Mouse (Mus musculus) right cerebral cortex, postnatal 25 days (tissue): ENCODE results near the gene Gm45521.

Experiments
- DNase-seq: peaks from one replicate; pipeline ENCODE4 v3.0.0; 2022

Gm45521 gene

GRCm38 (mm10) chr14:7954071-7954471 is 3.0 kb upstream of the Gm45521 start:
- DNase-seq: no peak

GRCm38 (mm10) chr14:7956427-7956826 is 661 bp upstream of the Gm45521 start:
- no peak for DNase-seq

- peak; percentile 40 for DNase-seq
Observed at GRCm38 (mm10) chr14:7960616-7961015, 3.5 kb downstream of the Gm45521 start.

GRCm38 (mm10) chr14:7961714-7962113 is 4.6 kb downstream of the Gm45521 start:
- DNase-seq: no peak

GRCm38 (mm10) chr14:7962626-7963025 is 5.5 kb downstream of the Gm45521 start:
- DNase-seq: no peak

DNA sequence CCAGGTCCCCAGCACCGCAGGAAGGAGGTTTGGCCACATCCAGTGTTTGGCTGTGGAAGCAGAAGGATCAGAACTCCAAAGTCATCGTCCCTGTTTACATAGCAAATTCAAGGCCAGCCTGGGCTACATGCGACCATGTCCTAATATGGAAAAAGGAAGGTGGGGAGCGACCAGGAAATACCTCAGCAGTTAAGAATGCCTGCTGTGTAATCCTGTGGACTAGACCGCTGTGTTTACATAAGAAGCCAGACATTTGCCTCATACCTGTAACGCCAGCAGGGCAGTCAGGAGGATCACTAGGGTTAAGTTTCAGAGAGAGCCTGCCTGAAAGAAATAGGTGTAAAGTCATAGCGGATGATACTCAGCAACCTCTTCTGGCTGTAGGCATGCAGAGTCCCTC is 6.1 kb downstream of the Gm45521 start:
- DNase-seq: no peak

GRCm38 (mm10) chr14:7964219-7964889 is 7.3 kb downstream of the Gm45521 start:
- DNase-seq: peak; percentile 56

- DNase-seq: no peak
Observed at GRCm38 (mm10) chr14:7971889-7972493, 14.9 kb downstream of the Gm45521 start.

DNA sequence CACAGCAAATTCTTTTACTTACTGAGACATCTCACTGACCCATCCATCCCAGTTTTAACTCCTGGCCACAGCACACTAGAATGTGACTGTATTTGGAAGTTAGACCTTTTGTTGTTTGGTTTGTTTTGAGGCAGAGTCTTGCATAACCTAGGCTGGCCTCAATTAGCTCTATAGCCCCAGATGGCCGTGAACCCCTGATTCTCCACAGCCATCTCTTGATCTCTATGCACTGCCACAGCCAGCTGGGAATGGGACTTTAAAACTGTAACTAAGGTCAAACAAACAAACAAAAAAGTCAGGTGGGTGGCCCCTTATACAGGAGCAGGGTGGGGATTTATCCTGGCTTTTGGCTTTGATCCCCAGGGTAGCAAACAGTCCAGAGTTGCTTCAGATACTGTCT is 17.6 kb downstream of the Gm45521 start:
- DNase-seq: no peak

- DNase-seq: no peak
Observed at GRCm38 (mm10) chr14:7975177-7975576, 18.1 kb downstream of the Gm45521 start.

GRCm38 (mm10) chr14:7977471-7977870 is 20.4 kb downstream of the Gm45521 start:
- DNase-seq: no peak

GRCm38 (mm10) chr14:7978183-7978582 is 21.1 kb downstream of the Gm45521 start:
- no peak for DNase-seq

- DNase-seq: no peak
Observed at GRCm38 (mm10) chr14:7981226-7981625, 24.1 kb downstream of the Gm45521 start.

- DNase-seq: no peak
Observed at GRCm38 (mm10) chr14:7986913-7987312, 29.8 kb downstream of the Gm45521 start.

DNA sequence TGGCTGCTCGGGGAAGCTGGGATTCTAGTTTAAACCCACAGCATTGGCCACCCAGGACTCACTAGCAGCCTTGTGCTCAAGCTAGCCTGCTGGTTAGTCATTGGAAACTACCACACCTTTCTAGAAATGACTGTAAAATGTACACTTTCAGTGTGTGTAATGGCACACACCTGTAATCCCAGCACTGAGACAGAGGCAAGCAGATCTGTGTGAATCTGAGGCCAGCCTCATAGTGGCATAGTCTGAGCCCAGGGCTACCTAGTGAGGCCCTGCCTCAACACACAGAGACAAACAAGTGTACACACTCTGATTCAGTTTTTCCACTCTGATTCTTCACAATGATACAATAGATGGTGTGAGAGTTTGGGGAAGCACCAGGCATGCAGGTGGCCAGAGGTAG is 32.3 kb downstream of the Gm45521 start:
- no peak for DNase-seq

DNA sequence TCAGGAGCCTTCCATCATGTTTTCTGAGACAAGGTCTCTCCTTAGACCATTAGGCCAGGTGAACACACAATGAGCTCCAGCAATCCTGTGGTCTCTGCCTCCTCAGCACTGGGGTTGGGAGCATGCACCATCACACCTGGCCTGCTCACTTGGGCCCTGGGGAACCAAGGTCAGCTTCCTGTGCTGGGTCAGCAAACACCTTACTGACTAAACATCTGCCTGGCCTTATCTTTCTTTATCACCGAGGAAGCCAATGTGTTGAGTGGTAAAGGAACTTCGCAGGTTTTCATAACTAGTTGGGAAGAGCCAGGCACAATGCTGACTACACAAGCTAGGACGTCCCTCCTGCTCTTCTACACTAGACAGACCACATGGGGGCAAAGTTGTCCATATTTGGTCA is 32.9 kb downstream of the Gm45521 start:
- no peak for DNase-seq

GRCm38 (mm10) chr14:7991108-7991776 is 34.2 kb downstream of the Gm45521 start:
- no peak for DNase-seq

DNA sequence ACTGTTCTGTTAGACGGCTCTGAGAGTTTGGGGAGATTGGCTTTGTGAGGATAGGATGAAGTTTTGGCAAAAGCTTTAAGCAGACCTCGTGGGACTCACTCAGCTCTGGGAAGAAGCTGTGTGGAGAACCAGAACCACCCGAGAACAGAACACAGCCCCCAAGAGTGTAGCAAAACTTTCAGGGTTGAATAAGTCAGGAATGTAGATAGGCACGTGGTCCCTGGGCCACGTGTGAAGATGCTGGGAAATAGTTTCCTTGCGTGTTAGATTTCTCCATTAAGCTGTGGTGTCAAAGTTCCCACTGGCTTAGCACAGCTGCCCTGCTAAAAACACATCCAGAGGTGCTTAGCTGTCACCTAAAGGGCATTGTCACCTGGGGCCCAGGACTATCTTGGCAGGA is 35.1 kb downstream of the Gm45521 start:
- no peak for DNase-seq

GRCm38 (mm10) chr14:7994271-7994767 is 37.2 kb downstream of the Gm45521 start, which contains the start of gene Dnase1l3:
TSS of gene Dnase1l3 (minus strand) at chr14:7994573.
- no peak for DNase-seq

GRCm38 (mm10) chr14:7997255-7997696 is 40.2 kb downstream of the Gm45521 start:
- peak; percentile 88 for DNase-seq

GRCm38 (mm10) chr14:7999030-7999429 is 41.9 kb downstream of the Gm45521 start:
- no peak for DNase-seq

DNA sequence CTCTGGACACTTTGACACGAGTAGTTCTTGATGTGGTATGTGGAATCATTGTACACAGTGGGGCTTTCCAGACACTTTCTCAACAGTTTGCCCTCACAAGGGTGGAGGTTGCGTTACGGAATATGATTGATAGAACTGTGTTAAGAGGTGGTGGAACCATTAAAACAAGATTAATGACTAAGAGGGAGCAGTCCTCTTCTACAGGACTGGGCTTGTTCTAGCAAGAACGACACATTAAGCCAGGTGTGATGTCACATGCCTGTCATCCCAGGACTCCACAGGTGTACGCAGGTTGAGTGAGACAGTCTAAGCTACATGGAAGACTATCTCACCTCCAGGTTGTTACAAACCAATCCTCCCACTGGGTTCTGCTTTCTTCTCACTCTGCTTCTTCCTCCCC is 42.3 kb downstream of the Gm45521 start:
- no peak for DNase-seq

GRCm38 (mm10) chr14:8000247-8000646 is 43.2 kb downstream of the Gm45521 start:
- no peak for DNase-seq
